Mouse (Mus musculus): Measurements from ENCODE around the gene Slco2a1. TPM values are rescaled to one million over a fixed set of nuclear protein-coding genes. Genes with fewer than 3 reads are reported as not detected.
A peak's percentile ranks its signal among the peaks of the same experiment; 100 is the strongest.
"Not testable (repeated sequence)": the region's sequence is repeated elsewhere in the genome, so short reads cannot be mapped to it uniquely, and the experiment has no call there.

The Slco2a1 gene
- polyA plus RNA-seq, 1 experiment from 2014 or later: 7.2 TPM

DNA sequence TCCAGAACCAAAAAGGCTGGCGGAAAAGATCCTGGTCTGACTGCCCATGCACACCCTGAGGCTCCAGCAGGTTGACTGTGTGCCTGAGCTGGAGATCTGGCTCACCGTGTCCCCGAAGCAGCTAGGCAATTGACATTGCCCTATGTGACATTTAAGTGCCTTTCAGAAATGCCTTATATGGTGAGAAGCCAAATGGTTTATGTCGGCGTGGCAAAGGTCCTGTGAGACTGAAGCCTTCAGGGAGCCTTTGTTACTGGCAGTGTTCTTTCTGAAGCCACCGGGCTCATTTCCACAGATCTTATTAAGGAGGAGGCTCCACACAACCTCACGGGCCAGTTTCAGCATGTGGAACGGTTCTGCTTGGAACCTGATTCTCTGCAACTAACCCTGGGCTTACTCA is 98.8 kb downstream of the Slco2a1 start:
- H3K36me3 ChIP-seq: no peaks in the 10 kb centered on the region
- H3K9ac ChIP-seq: no peak overlapping the region
- ATAC-seq (ENCODE audit: extremely low read depth, insufficient number of reproducible peaks, low FRiP score, low TSS enrichment): no peak
- 0 out of 2 replicates have a peak, but pooled peaks cover 3% of the 10 kb centered on the region for H3K4me1 ChIP-seq
- 55% methylated on average over 8 of the region's 8 CpGs for WGBS
- H3K4me3 ChIP-seq: no peak overlapping the region
- no peaks in the 10 kb centered on the region for H3K9me3 ChIP-seq
- no peak overlapping the region for H3K4me2 ChIP-seq
- H3K27me3 ChIP-seq (replicated peaks): peaks cover 11% of the 10 kb centered on the region
- H3K27ac ChIP-seq (replicated peaks): no peak overlapping the region

DNA sequence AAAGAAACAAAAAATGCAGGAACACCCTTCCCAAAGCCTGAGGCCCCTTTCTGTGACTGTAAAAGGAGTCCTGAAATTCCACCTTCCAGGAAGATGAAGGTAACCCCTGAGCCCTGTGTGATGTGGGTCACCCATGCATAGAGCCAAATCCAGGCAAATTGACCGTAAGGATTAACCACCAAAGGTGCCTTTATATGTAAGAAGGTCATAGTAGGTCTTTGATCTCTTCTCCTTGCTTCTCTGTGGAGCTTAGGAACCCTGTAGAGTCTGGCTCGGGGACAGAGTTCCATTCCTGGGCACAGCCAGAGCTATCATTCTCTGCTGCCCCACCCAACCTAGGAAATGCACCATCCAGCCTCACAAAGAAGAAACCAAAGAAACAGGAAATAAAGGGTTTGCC is 100.1 kb downstream of the Slco2a1 start:
- Histone ChIP-seq H3K27me3 (replicated peaks) (peaks cover 16% of the 10 kb centered on the region), H3K27ac (replicated peaks) (no peak overlapping the region), H3K4me1 (peaks cover 6% of the 10 kb centered on the region; the same call in 1 of the 2 replicates), H3K4me2 (no peak overlapping the region), H3K4me3 (no peak overlapping the region), H3K36me3 (no peaks in the 10 kb centered on the region), H3K9ac (no peak overlapping the region), H3K9me3 (no peaks in the 10 kb centered on the region)
- no peak for ATAC-seq (ENCODE audit: extremely low read depth, insufficient number of reproducible peaks, low FRiP score, low TSS enrichment)
- WGBS: 73% methylated on average over 2 of the region's 2 CpGs

DNA sequence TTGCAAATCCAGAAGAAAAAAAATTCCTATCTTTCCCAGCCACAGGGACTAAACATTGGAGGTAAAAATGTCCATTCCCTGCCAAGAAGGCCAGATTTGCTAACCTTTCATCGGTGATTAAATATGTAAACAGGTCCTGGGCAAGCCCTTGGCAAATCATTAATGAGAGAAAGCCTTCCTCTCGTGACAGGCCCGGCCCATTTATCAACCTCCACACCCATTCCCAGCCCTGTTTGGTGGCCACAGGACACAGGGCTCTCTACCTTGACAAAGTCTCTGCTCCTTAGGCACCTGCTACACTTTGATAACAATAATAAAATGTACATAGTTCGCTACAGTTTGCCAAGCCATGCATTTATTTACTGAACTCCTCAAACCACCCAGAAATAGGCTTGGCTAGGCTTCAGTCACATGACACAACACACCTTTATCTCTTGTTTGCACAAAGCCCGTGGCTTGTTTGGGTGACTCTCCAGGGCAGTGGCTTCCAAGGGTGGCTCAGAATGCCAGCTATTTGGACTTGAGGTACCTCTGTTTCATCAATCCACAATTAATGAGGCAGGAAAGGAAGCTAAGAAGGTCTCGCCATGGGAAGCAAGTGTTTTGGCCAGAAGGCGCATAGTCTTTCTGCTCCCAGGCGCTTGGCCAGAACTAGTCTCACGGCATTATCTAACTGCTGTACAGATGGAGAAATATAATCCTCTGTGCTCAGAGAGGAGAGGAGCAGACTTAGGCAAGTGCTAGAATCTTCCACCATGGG is 101.8 kb downstream of the Slco2a1 start:
- no peaks in the 10 kb centered on the region for H3K36me3 ChIP-seq
- no peak for ATAC-seq (ENCODE audit: extremely low read depth, insufficient number of reproducible peaks, low FRiP score, low TSS enrichment)
- no peak overlapping the region for H3K4me3 ChIP-seq
- H3K27me3 ChIP-seq (replicated peaks): peaks cover 13% of the 10 kb centered on the region
- H3K4me1 ChIP-seq: peaks cover 3% of the 10 kb centered on the region; the same call in 1 of the 2 replicates
- H3K4me2 ChIP-seq: no peak overlapping the region
- no peaks in the 10 kb centered on the region for H3K9me3 ChIP-seq
- 60% methylated on average over 9 of the region's 9 CpGs for WGBS
- H3K9ac ChIP-seq: no peak overlapping the region
- no peak overlapping the region for H3K27ac ChIP-seq (replicated peaks)

DNA sequence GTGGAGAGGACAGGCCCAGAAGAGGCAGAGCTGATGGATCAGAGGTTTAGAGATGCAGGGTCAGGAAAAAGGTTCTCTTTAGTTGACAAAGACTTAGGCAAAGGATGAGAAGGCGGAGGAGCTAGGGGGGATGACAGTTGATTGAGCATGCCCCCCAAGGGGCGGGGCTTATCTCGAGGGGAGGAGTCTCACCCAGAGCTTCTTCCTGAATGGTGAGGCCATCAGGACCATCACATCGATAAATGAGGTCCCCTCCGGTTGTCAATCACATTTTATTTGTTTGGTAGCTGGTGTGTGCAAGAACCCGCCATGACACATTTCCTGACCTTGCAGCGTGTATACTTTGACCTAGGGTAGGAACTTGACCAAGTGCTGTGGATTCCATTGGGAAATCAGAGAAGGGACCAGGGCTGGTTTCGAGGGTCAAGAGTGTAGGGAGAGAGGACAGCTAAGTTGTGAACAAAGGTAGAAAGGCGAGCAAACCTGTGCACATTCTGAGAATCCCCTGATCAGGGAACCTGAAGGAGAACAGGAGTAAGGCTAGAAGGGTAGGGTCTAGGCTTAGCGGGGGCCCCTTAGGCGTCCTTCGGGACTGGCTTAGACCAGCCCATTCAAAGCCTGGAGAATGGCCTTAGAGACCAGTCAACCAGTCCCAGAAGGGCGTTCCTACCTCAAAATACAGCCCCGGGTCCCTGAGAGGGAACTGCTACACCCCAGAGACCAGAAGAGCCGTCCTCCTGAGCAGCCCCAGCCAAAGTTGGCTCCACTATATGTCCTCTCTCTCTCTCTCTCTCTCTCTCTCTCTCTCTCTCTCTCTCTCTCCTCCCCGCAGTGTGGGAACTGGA is 102.7 kb downstream of the Slco2a1 start:
- Histone ChIP-seq H3K4me2 (no peak overlapping the region), H3K4me3 (no peak overlapping the region), H3K9me3 (no peaks in the 10 kb centered on the region), H3K9ac (no peak overlapping the region), H3K27ac (replicated peaks) (no peak overlapping the region), H3K36me3 (no peaks in the 10 kb centered on the region), H3K27me3 (replicated peaks) (peaks cover 12% of the 10 kb centered on the region), H3K4me1 (peaks cover 3% of the 10 kb centered on the region; the same call in 1 of the 2 replicates)
- WGBS: 73% methylated on average over 16 of the region's 16 CpGs
- ATAC-seq (ENCODE audit: extremely low read depth, insufficient number of reproducible peaks, low FRiP score, low TSS enrichment): no peak

DNA sequence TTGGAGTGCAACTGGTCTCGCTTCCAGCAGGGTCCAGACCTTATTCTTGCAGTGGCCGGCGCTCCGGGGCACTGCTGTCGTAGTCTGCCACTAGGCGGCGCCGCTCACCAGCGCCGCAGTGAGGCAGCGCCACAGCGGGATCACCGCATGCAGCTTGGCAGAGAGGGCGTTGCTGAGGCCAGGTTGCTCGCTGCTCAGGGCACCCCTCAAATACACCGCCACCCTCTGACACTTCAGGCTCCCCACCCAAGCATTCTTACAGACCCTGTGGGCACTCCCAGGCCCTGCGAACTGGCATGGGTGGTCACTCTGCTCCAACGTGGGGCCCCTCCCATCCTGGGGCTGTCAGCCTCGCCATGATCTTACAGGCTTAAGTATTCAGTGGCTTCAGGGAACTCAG is 103.7 kb downstream of the Slco2a1 start:
- Histone ChIP-seq H3K27me3 (replicated peaks) (peaks cover 12% of the 10 kb centered on the region), H3K27ac (replicated peaks) (no peak overlapping the region), H3K9me3 (no peaks in the 10 kb centered on the region), H3K4me1 (peaks cover 3% of the 10 kb centered on the region; the same call in 1 of the 2 replicates), H3K36me3 (no peaks in the 10 kb centered on the region), H3K9ac (peak overlapping the region; percentile 70), H3K4me2 (peak overlapping the region; percentile 72), H3K4me3 (peak overlapping the region; percentile 51)
- under 1% methylated on average over 19 of the region's 19 CpGs for WGBS
- ATAC-seq (ENCODE audit: extremely low read depth, insufficient number of reproducible peaks, low FRiP score, low TSS enrichment): peak; percentile 59

DNA sequence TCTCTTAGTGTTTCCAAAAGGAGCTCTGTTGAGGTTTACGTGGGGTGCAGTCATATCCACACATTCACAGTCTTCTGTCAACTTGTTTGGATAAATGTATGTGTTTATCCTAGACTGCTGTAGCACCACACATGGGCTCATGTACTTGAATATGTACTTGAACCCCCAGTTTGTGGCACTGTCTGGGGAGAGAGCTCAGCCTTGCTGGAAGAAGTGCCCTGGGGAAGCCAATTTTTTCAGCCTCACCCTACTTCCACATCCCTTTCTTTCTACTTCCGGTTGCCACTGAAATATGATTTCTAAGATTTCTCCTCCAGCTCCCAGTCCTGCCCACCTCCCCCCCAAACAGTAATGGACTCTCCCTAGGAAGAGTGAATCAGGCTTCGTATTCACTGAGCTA is 105.2 kb downstream of the Slco2a1 start:
- Histone ChIP-seq H3K9me3 (no peaks in the 10 kb centered on the region), H3K4me3 (no peak overlapping the region), H3K27ac (replicated peaks) (no peak overlapping the region), H3K4me2 (no peak overlapping the region), H3K27me3 (replicated peaks) (peaks cover 12% of the 10 kb centered on the region), H3K36me3 (no peaks in the 10 kb centered on the region), H3K4me1 (peaks cover 3% of the 10 kb centered on the region; the same call in 1 of the 2 replicates), H3K9ac (no peak overlapping the region)
- 73% methylated on average over 3 of the region's 3 CpGs for WGBS
- ATAC-seq (ENCODE audit: extremely low read depth, insufficient number of reproducible peaks, low FRiP score, low TSS enrichment): no peak

DNA sequence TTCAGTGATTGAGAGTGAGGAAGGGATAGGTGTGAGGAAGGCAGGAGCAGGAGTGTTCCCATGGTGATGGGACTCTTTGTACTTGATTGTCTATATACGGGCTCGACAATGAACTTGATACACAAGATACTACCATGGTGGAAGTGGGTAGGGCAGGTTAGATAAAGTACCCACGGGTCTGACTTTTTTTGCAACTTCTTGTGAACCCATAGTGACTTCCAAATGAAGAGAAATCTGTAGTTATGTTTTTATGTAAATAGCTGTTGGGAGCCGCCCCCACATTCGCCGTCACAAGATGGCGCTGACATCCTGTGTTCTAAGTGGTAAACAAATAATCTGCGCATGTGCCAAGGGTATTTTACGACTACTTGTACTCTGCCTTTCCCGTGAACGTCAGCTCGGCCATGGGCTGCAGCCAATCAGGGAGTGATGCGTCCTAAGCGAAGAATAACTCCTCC is 119.9 kb downstream of the Slco2a1 start:
- H3K27me3 ChIP-seq (replicated peaks): peaks cover 45% of the 10 kb centered on the region
- peak; percentile 33; the same call in 1 of the 2 replicates for ATAC-seq (ENCODE audit: extremely low read depth, insufficient number of reproducible peaks, low FRiP score, low TSS enrichment)
- not testable (repeated sequence) for H3K27ac ChIP-seq (replicated peaks); H3K36me3 ChIP-seq; H3K9me3 ChIP-seq
- peak overlapping the region; percentile 70 for H3K9ac ChIP-seq
- H3K4me2 ChIP-seq: peak overlapping the region; percentile 68
- WGBS: 32% methylated on average over 11 of the region's 14 CpGs
- H3K4me1 ChIP-seq: peaks cover 27% of the 10 kb centered on the region
- peak overlapping the region; percentile 58 for H3K4me3 ChIP-seq

DNA sequence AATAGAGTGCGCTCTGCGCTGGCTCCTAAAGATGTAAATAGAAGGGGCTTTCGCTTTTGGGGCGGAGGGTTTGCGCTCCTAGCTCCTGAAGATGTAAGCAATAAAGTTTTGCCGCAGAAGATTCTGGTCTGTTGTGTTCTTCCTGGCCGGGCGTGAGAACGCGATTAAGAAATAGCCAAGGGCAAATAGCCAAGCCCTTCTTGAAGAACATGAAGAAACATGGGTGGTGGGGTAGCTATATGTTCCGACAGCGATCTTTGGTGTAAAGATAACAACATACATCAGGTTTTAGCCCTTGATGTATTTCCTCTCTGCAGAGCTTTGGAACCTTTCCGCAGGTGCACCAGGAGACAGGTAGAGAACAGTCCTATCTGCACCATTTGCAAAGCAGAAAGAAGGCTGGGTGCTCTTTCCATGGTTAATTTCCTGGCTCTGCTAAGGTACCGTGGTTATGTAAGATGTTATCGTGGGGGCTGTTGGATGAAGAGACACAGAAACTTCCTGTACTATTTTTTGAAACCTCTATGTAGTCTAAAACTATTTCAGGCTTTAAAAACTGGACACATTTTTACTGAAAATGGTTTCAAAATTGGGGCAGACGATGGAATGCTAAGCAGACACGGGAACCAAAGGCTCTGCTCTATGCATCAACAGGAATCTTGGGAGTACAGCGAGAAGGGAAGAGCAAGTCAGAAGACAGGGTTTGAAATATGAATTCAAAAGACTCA is 120.6 kb downstream of the Slco2a1 start:
- H3K4me1 ChIP-seq: peaks cover 27% of the 10 kb centered on the region
- peak overlapping the region; percentile 42; the same call in 1 of the 2 replicates for H3K27ac ChIP-seq (replicated peaks)
- no peak for ATAC-seq (ENCODE audit: extremely low read depth, insufficient number of reproducible peaks, low FRiP score, low TSS enrichment)
- H3K27me3 ChIP-seq (replicated peaks): peaks cover 52% of the 10 kb centered on the region
- 28% methylated on average over 18 of the region's 18 CpGs for WGBS
- peak overlapping the region; percentile 58 for H3K4me3 ChIP-seq
- peak overlapping the region; percentile 79 for H3K9ac ChIP-seq
- no peaks in the 10 kb centered on the region for H3K9me3 ChIP-seq
- peak overlapping the region; percentile 76 for H3K4me2 ChIP-seq
- H3K36me3 ChIP-seq: no peaks in the 10 kb centered on the region

DNA sequence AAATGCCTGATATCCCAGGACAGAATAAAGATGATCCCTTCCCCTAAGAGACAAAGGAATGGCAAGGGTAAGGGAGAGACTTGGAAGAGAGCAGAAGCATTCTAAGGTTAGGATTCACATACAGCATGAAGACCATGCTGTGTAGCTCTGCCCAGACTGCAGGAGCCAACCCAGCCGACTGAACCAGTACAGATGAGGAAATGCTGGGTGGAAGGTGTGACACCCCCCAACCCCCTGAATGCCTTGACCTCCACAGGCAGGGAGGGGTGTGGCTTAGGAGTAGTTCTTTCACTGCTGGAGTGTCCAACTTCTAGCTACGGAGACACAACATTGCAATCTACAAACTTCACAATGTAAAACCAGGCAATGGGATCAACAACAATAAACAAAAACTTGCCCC is 121.4 kb downstream of the Slco2a1 start:
- ATAC-seq (ENCODE audit: extremely low read depth, insufficient number of reproducible peaks, low FRiP score, low TSS enrichment): no peak
- Histone ChIP-seq H3K9ac (no peak overlapping the region), H3K27ac (replicated peaks) (no peak overlapping the region), H3K4me2 (peak overlapping the region; percentile 76; the same call in 1 of the 2 replicates), H3K4me1 (peaks cover 27% of the 10 kb centered on the region), H3K36me3 (no peaks in the 10 kb centered on the region), H3K27me3 (replicated peaks) (peaks cover 61% of the 10 kb centered on the region), H3K4me3 (no peak overlapping the region), H3K9me3 (no peaks in the 10 kb centered on the region)
- 52% methylated on average over 2 of the region's 2 CpGs for WGBS

DNA sequence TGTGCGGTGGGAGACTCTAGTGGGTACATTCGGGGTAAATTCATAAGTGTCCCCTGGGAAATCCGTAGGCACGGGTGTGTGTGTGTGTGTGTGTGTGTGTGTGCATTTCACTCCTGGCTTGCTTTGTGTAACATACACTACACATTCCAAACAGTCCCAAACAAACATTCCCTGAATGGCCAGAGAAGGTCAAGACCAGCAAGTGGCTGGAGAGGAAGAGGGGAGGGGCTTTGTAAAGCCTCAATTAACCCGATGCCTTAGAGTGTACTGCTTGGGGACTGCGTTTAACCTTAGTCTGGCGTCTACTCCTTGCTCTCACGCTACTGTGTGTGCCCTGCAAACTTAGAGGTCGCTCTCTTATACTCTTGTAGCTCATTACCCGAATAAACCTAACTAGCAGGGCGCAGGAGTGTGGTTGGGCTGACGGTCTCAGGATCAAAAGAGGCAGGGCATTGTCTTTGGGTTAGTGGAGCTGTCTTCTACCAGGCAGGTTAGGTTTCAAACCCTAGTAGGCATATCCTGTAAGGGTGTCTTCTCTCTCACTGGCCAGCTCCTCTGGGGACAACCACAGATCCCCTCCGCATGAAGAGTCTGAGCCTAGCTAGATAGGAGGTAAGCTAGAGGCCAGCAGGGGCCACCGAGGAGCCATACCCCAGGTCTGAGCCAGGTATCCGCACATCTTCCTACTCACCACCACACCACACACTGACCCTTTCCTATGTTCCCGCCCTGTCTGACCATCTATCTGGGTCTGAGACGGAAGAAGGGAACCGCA is 122.4 kb downstream of the Slco2a1 start:
- Histone ChIP-seq H3K4me1 (peaks cover 27% of the 10 kb centered on the region), H3K36me3 (no peaks in the 10 kb centered on the region), H3K27ac (replicated peaks) (no peak overlapping the region), H3K4me2 (peak overlapping the region; percentile 97), H3K27me3 (replicated peaks) (peaks cover 67% of the 10 kb centered on the region), H3K9me3 (no peaks in the 10 kb centered on the region), H3K4me3 (peak overlapping the region; percentile 75), H3K9ac (peak overlapping the region; percentile 84)
- 17% methylated on average over 18 of the region's 18 CpGs for WGBS
- no peak for ATAC-seq (ENCODE audit: extremely low read depth, insufficient number of reproducible peaks, low FRiP score, low TSS enrichment)

Data from heart, embryonic 13.5 days (tissue).